Mouse (Mus musculus) forebrain, embryonic 12.5 days (tissue): ENCODE data around the gene Rbx1. TPM values are rescaled to one million over a fixed set of nuclear protein-coding genes. Genes with fewer than 3 reads are reported as not detected.

Experiments used
- ATAC-seq: fragments of 200-750 bp; cut with Nextera tagmentation; 2 replicates; pipeline ENCODE4 v1.8.0; 2017; ENCODE audit warnings: moderate TSS enrichment; ENCODE audit not compliant: low FRiP score
- H3K27ac ChIP-seq: fragments of 300-500 bp; sonication (generic); 2 replicates; pipeline ENCODE4 v1.5.1; 2016; ENCODE audit warnings: mild to moderate bottlenecking
- H3K27me3 ChIP-seq: fragments of 300-500 bp; sonication (generic); 2 replicates; pipeline ENCODE4 v1.6.1; 2016; ENCODE audit warnings: mild to moderate bottlenecking
- H3K36me3 ChIP-seq: fragments of 300-500 bp; sonication (generic); replicated peaks from 2 replicates; pipeline ENCODE4 v1.6.1; 2016; ENCODE audit warnings: mild to moderate bottlenecking
- H3K4me1 ChIP-seq: fragments of 300-500 bp; sonication (generic); 2 replicates; pipeline ENCODE4 v1.6.1; 2016
- H3K4me2 ChIP-seq: fragments of 300-500 bp; sonication (generic); 2 replicates; pipeline ENCODE4 v1.6.1; 2016; ENCODE audit warnings: mild to moderate bottlenecking, moderate library complexity
- H3K4me3 ChIP-seq: fragments of 300-500 bp; sonication (generic); replicated peaks from 2 replicates; pipeline ENCODE4 v1.5.1; 2016; ENCODE audit warnings: mild to moderate bottlenecking
- H3K9ac ChIP-seq: fragments of 300-500 bp; sonication (generic); 2 replicates; pipeline ENCODE4 v1.6.1; 2016; ENCODE audit warnings: mild to moderate bottlenecking
- H3K9me3 ChIP-seq: fragments of 300-500 bp; sonication (generic); 2 replicates; pipeline ENCODE4 v1.6.1; 2016
- WGBS: fragments of 180-500 bp; shearing (Covaris S2); methylation state at CpG from one replicate; pipeline ENCODE4 v1.1.7; 2016; 5-methylcytosine and 5-hydroxymethylcytosine counted together
- polyA plus RNA-seq: library from polyadenylated mRNA; unstranded; fragments of >200 nt; fragmentation: Nextera tagmentation; extraction: Ambion mirVana; gene quantifications from 2 replicates; pipeline ENCODE4 v1.2.1, GENCODE M21; 2016

Gene Rbx1
- polyA plus RNA-seq, 1 experiment from 2014 or later, result 579 TPM

DNA sequence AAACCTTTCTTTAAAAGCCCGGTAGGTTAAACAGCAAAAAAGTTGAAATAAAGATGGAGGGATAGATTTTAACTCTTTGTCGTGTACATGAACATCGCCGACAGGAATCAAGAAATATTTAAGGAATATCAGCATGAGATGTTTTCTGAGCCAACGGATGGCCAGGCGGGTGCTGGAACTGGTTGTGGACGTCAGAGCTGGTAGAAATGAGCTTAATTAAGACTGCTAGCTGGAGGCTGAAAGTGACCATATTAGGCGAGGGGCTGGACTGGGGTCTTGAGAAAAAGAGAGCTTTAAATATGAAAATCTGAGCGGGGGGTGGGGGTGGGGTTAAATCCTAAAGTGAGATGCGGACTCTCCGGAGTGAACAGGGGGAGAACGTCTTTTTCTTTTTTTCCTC is 57.8 kb downstream of the Rbx1 start:
- H3K4me1 ChIP-seq, result peaks cover 7% of the 10 kb centered on the region
- peak overlapping the region; percentile 63 for H3K9ac ChIP-seq
- H3K4me2 ChIP-seq, result peak overlapping the region; percentile 92
- no peaks in the 10 kb centered on the region for H3K9me3 ChIP-seq
- no peak for ATAC-seq
- peak overlapping the region; percentile 60 for H3K4me3 ChIP-seq
- H3K36me3 ChIP-seq, result no peaks in the 10 kb centered on the region
- no peak overlapping the region for H3K27ac ChIP-seq
- H3K27me3 ChIP-seq, result peaks cover 14% of the 10 kb centered on the region; the same call in 1 of the 2 replicates
- under 1% methylated on average over 12 of the region's 12 CpGs for WGBS

Other genes starting within 250 kb of the Rbx1 start
- 0.36 and 0.72 TPM in 2 replicates for gene Mchr1, start 230.8 kb upstream of the Rbx1 start, polyA plus RNA-seq
- 104 and 108 TPM in 2 replicates for gene Slc25a17, start 105.5 kb upstream of the Rbx1 start, polyA plus RNA-seq
- gene St13, start 66.2 kb upstream of the Rbx1 start, polyA plus RNA-seq, result 218 and 219 TPM in 2 replicates
- gene Xpnpep3, start 66.2 kb upstream of the Rbx1 start, polyA plus RNA-seq, result 11.5 and 11.9 TPM in 2 replicates
- 1.7 and 2.4 TPM in 2 replicates for gene Dnajb7, start 58.0 kb upstream of the Rbx1 start, polyA plus RNA-seq
- 26.0 and 27.2 TPM in 2 replicates for gene Ep300, start 119.1 kb downstream of the Rbx1 start, polyA plus RNA-seq
- 36.8 and 39.6 TPM in 2 replicates for gene L3mbtl2, start 197.6 kb downstream of the Rbx1 start, polyA plus RNA-seq
- 5.0 TPM in 2 replicates for gene Chadl, start 231.0 kb downstream of the Rbx1 start, polyA plus RNA-seq